Mouse (Mus musculus): ENCODE results near the gene Ess2.

Ess2 gene

GRCm38 (mm10) chr16:17853263-17853662, 57.9 kb downstream of the Ess2 start:
- DNase-seq (ENCODE audit: low spot score): no peak

DNA sequence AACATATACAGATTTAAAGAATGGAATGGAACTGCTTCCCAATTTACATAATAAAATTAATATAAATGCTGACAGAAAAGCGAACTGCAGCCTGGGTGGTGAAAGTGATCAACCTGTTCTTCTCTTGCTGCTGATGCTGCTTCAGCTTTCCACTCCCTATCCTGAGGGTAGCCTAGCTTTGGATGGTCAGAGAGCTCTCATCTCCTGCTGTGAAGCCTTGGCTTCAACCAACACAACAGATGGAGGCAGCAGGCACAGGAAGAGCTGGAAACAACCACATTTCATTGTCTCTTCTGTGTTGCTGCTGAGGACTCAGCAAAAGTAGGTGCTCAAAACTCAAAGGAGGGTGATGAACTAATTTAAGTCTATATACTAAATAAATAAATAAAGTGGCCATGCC, 59.3 kb downstream of the Ess2 start:
- no peak for DNase-seq (ENCODE audit: low spot score)

- no peak for DNase-seq (ENCODE audit: low spot score)
Measured at GRCm38 (mm10) chr16:17851331-17851730, 59.8 kb downstream of the Ess2 start.
